Mouse (Mus musculus) liver, embryonic 12.5 days (tissue): ENCODE measurements around the gene Sox15. TPM values are rescaled to one million over a fixed set of nuclear protein-coding genes. Genes with fewer than 3 reads are reported as not detected.
"Not testable (repeated sequence)": the region's sequence is repeated elsewhere in the genome, so short reads cannot be mapped to it uniquely, and the experiment has no call there.

Experiments
- ATAC-seq: fragments of 200-750 bp; cut with Nextera tagmentation; 2 replicates; pipeline ENCODE4 v1.8.0; 2017; ENCODE audit warnings: moderate number of reproducible peaks, mild to moderate bottlenecking, moderate library complexity
- H3K27ac ChIP-seq: fragments of 300-500 bp; sonication (generic); 2 replicates; pipeline ENCODE4 v1.5.1; 2016; ENCODE audit warnings: mild to moderate bottlenecking
- H3K27me3 ChIP-seq: fragments of 300-500 bp; sonication (generic); replicated peaks from 2 replicates; pipeline ENCODE4 v1.6.1; 2016; ENCODE audit warnings: mild to moderate bottlenecking, moderate library complexity
- H3K36me3 ChIP-seq: fragments of 300-500 bp; sonication (generic); 2 replicates; pipeline ENCODE4 v1.6.1; 2016; ENCODE audit warnings: mild to moderate bottlenecking, moderate library complexity
- H3K4me1 ChIP-seq: fragments of 300-500 bp; sonication (generic); 2 replicates; pipeline ENCODE4 v1.6.1; 2016
- H3K4me2 ChIP-seq: fragments of 300-500 bp; sonication (generic); 2 replicates; pipeline ENCODE4 v1.6.1; 2016; ENCODE audit warnings: mild to moderate bottlenecking, moderate library complexity
- H3K4me3 ChIP-seq: fragments of 300-500 bp; sonication (generic); 2 replicates; pipeline ENCODE4 v1.5.1; 2016; ENCODE audit warnings: mild to moderate bottlenecking, moderate library complexity
- H3K9ac ChIP-seq: fragments of 300-500 bp; sonication (generic); 2 replicates; pipeline ENCODE4 v1.6.1; 2016; ENCODE audit warnings: mild to moderate bottlenecking, moderate library complexity
- H3K9me3 ChIP-seq: fragments of 300-500 bp; sonication (generic); replicated peaks from 2 replicates; pipeline ENCODE4 v1.6.1; 2016; ENCODE audit warnings: mild to moderate bottlenecking, moderate library complexity
- WGBS: fragments of 180-500 bp; shearing (Covaris S2); methylation state at CpG from one replicate; pipeline ENCODE4 v1.1.7; 2016; ENCODE audit not compliant: insufficient replicate concordance; 5-methylcytosine and 5-hydroxymethylcytosine counted together
- polyA plus RNA-seq: library from polyadenylated mRNA; unstranded; fragments of >200 nt; fragmentation: Nextera tagmentation; extraction: Ambion mirVana; gene quantifications from 2 replicates; pipeline ENCODE4 v1.2.1, GENCODE M21; 2016

Gene Sox15
- polyA plus RNA-seq, result not detected in 2 replicates

DNA sequence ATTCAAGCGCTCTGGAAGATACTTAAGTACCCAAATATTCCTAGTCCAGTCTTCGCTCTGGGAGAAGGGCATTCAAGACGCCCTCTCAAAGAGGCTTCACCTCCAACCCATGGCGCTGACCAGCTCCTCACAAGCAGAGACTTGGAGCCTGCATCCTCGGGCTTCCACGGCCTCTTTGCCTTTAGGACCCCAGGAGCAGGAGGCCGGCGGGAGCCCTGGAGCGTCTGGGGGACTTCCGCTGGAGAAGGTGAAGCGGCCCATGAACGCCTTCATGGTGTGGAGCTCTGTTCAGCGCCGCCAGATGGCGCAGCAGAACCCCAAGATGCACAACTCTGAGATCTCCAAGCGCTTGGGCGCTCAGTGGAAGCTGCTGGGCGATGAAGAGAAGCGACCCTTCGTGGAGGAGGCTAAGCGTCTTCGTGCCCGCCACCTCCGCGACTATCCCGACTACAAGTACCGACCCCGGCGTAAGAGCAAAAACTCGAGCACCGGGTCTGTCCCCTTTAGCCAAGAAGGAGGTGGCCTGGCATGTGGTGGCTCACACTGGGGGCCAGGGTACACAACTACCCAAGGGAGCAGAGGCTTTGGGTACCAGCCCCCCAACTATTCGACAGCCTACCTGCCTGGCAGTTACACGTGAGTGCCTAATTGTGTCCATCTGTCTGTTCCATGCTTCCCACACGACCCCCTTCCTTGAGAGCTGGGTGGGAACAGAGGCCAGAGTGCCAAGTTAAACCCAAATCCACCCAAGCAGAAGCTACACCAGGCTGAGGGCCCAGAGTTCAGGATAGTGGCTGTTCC lies at the start of gene Sox15:
Gene Sox15, plus strand, starts transcription at position 51 of the 801 bp plus-strand sequence.
- 42% methylated on average over 34 of the region's 34 CpGs for whole genome bisulfite sequencing
- Histone ChIP-seq H3K9ac (peak within 1 kb of the TSS; percentile 13; the same call in 1 of the 2 replicates), H3K36me3 (peaks cover 88% of the 10 kb centered on the region), H3K9me3 (no peaks in the 10 kb centered on the region), H3K4me3 (no peak within 1 kb of the TSS), H3K27ac (peak within 1 kb of the TSS; percentile 34), H3K4me2 (no peak within 1 kb of the TSS), H3K4me1 (peaks cover 47% of the 10 kb centered on the region), H3K27me3 (no peaks in the 10 kb centered on the region)
- peak; percentile 63; the same call in 1 of the 2 replicates for ATAC-seq

DNA sequence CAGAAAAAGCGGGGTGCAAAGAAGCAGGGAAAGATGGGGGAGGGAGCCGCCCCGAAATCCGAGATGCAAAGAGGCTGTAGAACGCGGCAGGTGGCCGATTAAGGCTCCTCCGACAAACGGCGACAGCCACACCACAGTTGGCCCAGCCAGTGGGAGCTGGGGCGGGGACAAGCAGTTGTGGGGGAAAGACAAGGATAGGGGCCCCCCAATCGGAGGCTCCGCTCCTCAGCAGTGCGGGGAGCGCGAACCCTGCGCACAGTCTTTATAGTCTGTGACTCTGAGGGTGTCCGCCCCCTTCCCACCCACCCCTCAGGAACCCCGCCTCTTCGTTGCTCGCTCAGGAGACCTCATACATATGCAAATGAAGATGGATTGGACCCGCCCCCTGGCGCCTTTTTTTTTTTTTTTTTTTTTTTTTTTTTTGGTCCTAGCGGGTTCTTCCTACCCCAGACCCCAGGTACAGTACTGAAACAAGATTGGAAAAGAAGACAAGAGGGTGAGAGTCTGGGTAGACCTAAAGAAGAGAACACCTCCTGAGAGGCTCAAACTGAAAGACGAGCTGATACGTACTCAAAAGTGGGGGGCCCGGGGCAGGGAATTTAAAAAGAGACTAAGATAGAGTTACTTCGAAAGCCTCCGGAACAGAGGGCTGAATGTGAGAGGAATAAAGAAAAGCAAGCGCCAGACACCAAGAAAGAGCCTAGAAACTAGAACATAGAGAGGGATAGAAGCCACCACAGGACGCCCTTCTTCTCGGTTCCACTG lies 49.2 kb upstream of the Sox15 start, which contains the start of gene Atp1b2:
Gene Atp1b2, minus strand, starts transcription at position 217 of the 765 bp plus-strand sequence.
- 4% methylated on average over 32 of the region's 32 CpGs for WGBS
- Histone ChIP-seq H3K4me3 (peak within 1 kb of the TSS; percentile 78), H3K27me3 (no peaks in the 10 kb centered on the region), H3K27ac (peak within 1 kb of the TSS; percentile 84), H3K4me1 (peaks cover 93% of the 10 kb centered on the region), H3K9me3 (no peaks in the 10 kb centered on the region), H3K4me2 (peak within 1 kb of the TSS; percentile 100), H3K9ac (peak within 1 kb of the TSS; percentile 93), H3K36me3 (peaks cover 27% of the 10 kb centered on the region)
- peak; percentile 90 for ATAC-seq

DNA sequence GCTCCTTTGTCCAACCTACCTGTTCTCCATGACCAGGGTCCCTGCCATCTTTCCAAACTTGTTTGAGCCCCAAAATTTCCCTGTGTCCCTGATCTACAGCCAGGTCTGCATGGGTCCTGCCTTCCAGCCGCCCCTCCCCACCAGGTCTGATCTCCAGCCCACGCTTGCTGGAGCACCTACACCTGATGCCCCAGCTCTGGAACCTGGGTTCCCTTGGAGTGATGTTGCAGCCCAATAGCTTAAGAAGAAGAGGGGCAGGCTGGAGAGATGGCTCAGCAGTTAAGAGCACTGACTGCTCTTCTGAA lies 48.7 kb upstream of the Sox15 start:
- Histone ChIP-seq H3K9ac (peak overlapping the region; percentile 76), H3K4me3 (peak overlapping the region; percentile 78), H3K4me1 (peaks cover 89% of the 10 kb centered on the region), H3K36me3 (peaks cover 22% of the 10 kb centered on the region), H3K27ac (peak overlapping the region; percentile 84), H3K27me3 (no peaks in the 10 kb centered on the region), H3K9me3 (no peaks in the 10 kb centered on the region), H3K4me2 (peak overlapping the region; percentile 100)
- ATAC-seq, result no peak
- WGBS, result 66% methylated on average over 2 of the region's 2 CpGs

DNA sequence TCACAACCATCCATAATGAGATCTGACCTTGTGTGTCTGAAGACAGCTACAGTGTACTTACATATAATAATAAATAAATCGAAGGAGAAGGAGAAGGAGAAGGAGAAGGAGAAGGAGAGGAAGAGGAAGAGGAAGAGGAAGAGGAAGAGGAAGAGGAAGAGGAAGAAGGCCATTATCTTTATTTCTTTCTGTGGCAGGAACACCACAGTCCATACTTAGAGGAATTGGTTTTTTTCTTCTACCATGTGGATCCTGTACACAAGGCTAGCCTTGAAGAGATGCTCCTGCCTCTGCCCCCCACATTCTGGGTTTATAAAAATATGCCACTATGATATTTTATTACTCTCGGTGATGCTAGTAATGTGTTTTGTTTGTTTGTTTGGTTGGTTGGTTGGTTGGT lies 48.3 kb upstream of the Sox15 start:
- H3K27me3 ChIP-seq, result no peaks in the 10 kb centered on the region
- peaks cover 18% of the 10 kb centered on the region for H3K36me3 ChIP-seq
- peaks cover 85% of the 10 kb centered on the region for H3K4me1 ChIP-seq
- H3K9me3 ChIP-seq, result no peaks in the 10 kb centered on the region
- peak overlapping the region; percentile 84 for H3K27ac ChIP-seq
- WGBS, result 70% methylated on average over 2 of the region's 2 CpGs
- no peak for ATAC-seq
- H3K4me3 ChIP-seq, result no peak overlapping the region
- H3K4me2 ChIP-seq, result peak overlapping the region; percentile 100
- H3K9ac ChIP-seq, result no peak overlapping the region

DNA sequence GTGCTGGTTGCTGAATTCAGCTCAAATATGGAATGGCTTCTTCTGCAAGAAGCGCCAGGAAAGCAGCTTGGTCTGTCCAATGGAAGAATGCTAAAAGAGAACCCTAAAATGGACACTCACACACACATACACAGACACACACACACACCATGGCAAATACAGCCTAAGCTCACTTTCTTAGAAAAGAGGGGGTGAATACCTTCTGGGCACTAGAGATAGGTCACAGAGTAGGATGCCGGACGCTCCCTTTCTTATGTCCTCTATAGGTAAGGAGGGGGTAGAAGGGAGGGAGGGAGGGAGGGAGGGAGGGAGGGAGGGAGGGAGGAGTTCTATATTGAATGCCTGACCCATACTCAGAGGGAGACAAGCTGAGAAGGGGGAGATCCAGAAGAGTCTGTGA lies 46.6 kb upstream of the Sox15 start:
- H3K4me1 ChIP-seq, result peaks cover 82% of the 10 kb centered on the region
- peak overlapping the region; percentile 42 for H3K4me2 ChIP-seq
- H3K27me3 ChIP-seq, result no peaks in the 10 kb centered on the region
- H3K4me3 ChIP-seq, result no peak overlapping the region
- ATAC-seq, result peak; percentile 57
- 46% methylated on average over 3 of the region's 3 CpGs for WGBS
- H3K9ac ChIP-seq, result peak overlapping the region; percentile 34
- H3K27ac ChIP-seq, result peak overlapping the region; percentile 84
- peaks cover 1% of the 10 kb centered on the region; the same call in 1 of the 2 replicates for H3K36me3 ChIP-seq
- no peaks in the 10 kb centered on the region for H3K9me3 ChIP-seq

- WGBS, result 18% methylated on average over 7 of the region's 7 CpGs
- peak overlapping the region; percentile 34; the same call in 1 of the 2 replicates for H3K9ac ChIP-seq
- H3K4me2 ChIP-seq, result peak overlapping the region; percentile 42
- H3K27me3 ChIP-seq, result no peaks in the 10 kb centered on the region
- 0 out of 2 replicates have a peak overlapping the region, but pooled peaks have one; percentile 2 for H3K4me3 ChIP-seq
- peaks cover 80% of the 10 kb centered on the region for H3K4me1 ChIP-seq
- no peaks in the 10 kb centered on the region for H3K36me3 ChIP-seq
- H3K9me3 ChIP-seq, result no peaks in the 10 kb centered on the region
- H3K27ac ChIP-seq, result peak overlapping the region; percentile 84
- ATAC-seq, result peak; percentile 38; the same call in 1 of the 2 replicates
These were observed 45.7 kb upstream of the Sox15 start for GRCm38 (mm10) chr11:69609416-69609815.

- no peaks in the 10 kb centered on the region for H3K36me3 ChIP-seq
- H3K4me1 ChIP-seq, result peaks cover 73% of the 10 kb centered on the region
- whole genome bisulfite sequencing, result 59% methylated on average over 4 of the region's 4 CpGs
These were observed 44.2 kb upstream of the Sox15 start for GRCm38 (mm10) chr11:69610899-69611298.

GRCm38 (mm10) chr11:69613553-69614256 lies 41.4 kb upstream of the Sox15 start:
- H3K27ac ChIP-seq, result peak overlapping the region; percentile 54; the same call in 1 of the 2 replicates
- H3K4me1 ChIP-seq, result peaks cover 64% of the 10 kb centered on the region
- 7% methylated on average over 19 of the region's 19 CpGs for WGBS
- peak overlapping the region; percentile 57 for H3K4me3 ChIP-seq
- peak overlapping the region; percentile 85 for H3K4me2 ChIP-seq
- H3K9ac ChIP-seq, result peak overlapping the region; percentile 68
- H3K27me3 ChIP-seq, result peaks cover 30% of the 10 kb centered on the region
- ATAC-seq, result peak; percentile 53; the same call in 1 of the 2 replicates
- H3K36me3 ChIP-seq, result no peaks in the 10 kb centered on the region
- H3K9me3 ChIP-seq, result no peaks in the 10 kb centered on the region

More at GRCm38 (mm10) chr11:69610899-69611298, 44.2 kb upstream of the Sox15 start:
- Histone ChIP-seq H3K4me2 (no peak overlapping the region), H3K9ac (no peak overlapping the region; the same call in 1 of the 2 replicates), H3K27me3 (peaks cover 12% of the 10 kb centered on the region), H3K4me3 (no peak overlapping the region), H3K27ac (no peak overlapping the region), H3K9me3 (no peaks in the 10 kb centered on the region)
- ATAC-seq, result no peak

GRCm38 (mm10) chr11:69614257-69614588 lies 40.9 kb upstream of the Sox15 start:
- not testable (repeated sequence) for ATAC-seq, H3K9me3 ChIP-seq, H3K36me3 ChIP-seq, H3K27ac ChIP-seq
- peak overlapping the region; percentile 1 for H3K9ac ChIP-seq
- H3K4me1 ChIP-seq, result peaks cover 59% of the 10 kb centered on the region
- peak overlapping the region; percentile 57 for H3K4me3 ChIP-seq
- H3K27me3 ChIP-seq, result peaks cover 30% of the 10 kb centered on the region
- WGBS, result 38% methylated on average over 11 of the region's 11 CpGs
- H3K4me2 ChIP-seq, result peak overlapping the region; percentile 85

DNA sequence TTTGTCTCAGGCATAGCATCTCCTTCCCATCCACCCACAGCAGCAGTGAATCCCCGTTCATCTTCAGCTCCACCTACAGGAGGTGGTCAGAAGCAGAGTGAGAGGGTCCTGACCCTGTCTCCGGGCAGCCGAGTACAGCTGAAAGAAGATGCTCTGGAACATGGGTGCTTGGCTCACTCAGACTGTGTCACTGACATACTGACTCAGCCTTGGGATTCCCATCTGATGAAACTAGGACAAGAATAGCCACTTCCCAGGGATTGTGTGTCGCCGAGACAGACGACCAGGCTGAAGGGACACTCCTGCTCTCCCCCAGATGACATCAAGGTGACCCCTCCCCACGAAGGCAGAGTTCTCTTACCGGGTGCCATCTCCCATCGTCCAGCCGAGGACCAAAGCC lies 38.3 kb upstream of the Sox15 start:
- Histone ChIP-seq H3K9me3 (no peaks in the 10 kb centered on the region), H3K4me3 (peak overlapping the region; percentile 6; the same call in 1 of the 2 replicates), H3K9ac (0 out of 2 replicates have a peak overlapping the region, but pooled peaks have one; percentile 22), H3K27ac (no peak overlapping the region), H3K4me1 (peaks cover 62% of the 10 kb centered on the region), H3K27me3 (peaks cover 30% of the 10 kb centered on the region), H3K36me3 (no peaks in the 10 kb centered on the region), H3K4me2 (peak overlapping the region; percentile 43)
- ATAC-seq, result no peak
- 43% methylated on average over 10 of the region's 10 CpGs for WGBS

DNA sequence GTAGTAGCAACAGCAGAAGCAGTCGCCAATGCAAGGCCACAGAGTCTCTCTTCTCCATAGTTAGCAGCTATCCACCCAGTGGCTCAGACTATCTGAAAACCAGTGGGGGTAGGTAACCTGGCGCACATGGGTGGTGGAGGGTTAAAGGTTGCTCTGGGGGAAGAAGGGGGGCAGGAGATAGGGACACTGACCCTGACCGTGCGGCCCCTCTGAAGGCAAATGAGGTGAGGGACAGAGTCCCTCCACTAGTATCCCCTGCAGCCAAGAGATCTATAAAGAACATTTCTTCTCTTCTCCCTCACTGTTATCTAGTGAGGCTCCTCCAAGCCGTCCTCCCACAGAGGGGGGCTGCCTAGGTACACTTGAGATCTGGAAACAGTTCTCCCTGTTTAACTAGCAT lies 37.3 kb upstream of the Sox15 start, which contains the start of gene Shbg:
Gene Shbg, minus strand, starts transcription at position 101 of the 400 bp plus-strand sequence.
- peak within 1 kb of the TSS; percentile 6; the same call in 1 of the 2 replicates for H3K4me3 ChIP-seq
- peak within 1 kb of the TSS; percentile 43 for H3K4me2 ChIP-seq
- WGBS, result 36% methylated on average over 5 of the region's 5 CpGs
- ATAC-seq, result peak; percentile 33
- peaks cover 30% of the 10 kb centered on the region for H3K27me3 ChIP-seq
- no peaks in the 10 kb centered on the region for H3K9me3 ChIP-seq
- peak within 1 kb of the TSS; percentile 58 for H3K27ac ChIP-seq
- H3K4me1 ChIP-seq, result peaks cover 65% of the 10 kb centered on the region
- 0 out of 2 replicates have a peak within 1 kb of the TSS, but pooled peaks have one; percentile 22 for H3K9ac ChIP-seq
- no peaks in the 10 kb centered on the region for H3K36me3 ChIP-seq
